Mouse (Mus musculus) intestine, postnatal 0 days (tissue): Measurements from ENCODE around the gene Bcl2l13. TPM values are rescaled to one million over a fixed set of nuclear protein-coding genes. Genes with fewer than 3 reads are reported as not detected.

Experiments used
- ATAC-seq: fragments of 200-750 bp; cut with Nextera tagmentation; 2 replicates; pipeline ENCODE4 v1.8.0; 2017; ENCODE audit warnings: mild to moderate bottlenecking, moderate TSS enrichment, moderate library complexity
- H3K27ac ChIP-seq: fragments of 300-500 bp; sonication (generic); 2 replicates; pipeline ENCODE4 v1.5.1; 2014; ENCODE audit warnings: mild to moderate bottlenecking, low read depth, low read length, moderate library complexity
- H3K27me3 ChIP-seq: fragments of 300-500 bp; sonication (generic); replicated peaks from 2 replicates; pipeline ENCODE4 v1.6.1; 2014; ENCODE audit warnings: low read length, mixed read lengths; ENCODE audit not compliant: control insufficient read depth, insufficient read depth
- H3K36me3 ChIP-seq: fragments of 300-500 bp; sonication (generic); 2 replicates; pipeline ENCODE4 v1.6.1; 2014; ENCODE audit warnings: mild to moderate bottlenecking, moderate library complexity; ENCODE audit not compliant: control insufficient read depth, insufficient read depth
- H3K4me1 ChIP-seq: fragments of 300-500 bp; sonication (generic); replicated peaks from 2 replicates; pipeline ENCODE4 v1.6.1; 2014; ENCODE audit warnings: antibody characterized with exemption, low read length, mixed read lengths; ENCODE audit not compliant: control insufficient read depth, insufficient read depth
- H3K4me2 ChIP-seq: fragments of 300-500 bp; sonication (generic); replicated peaks from 2 replicates; pipeline ENCODE4 v1.6.1; 2014; ENCODE audit warnings: low read depth, mild to moderate bottlenecking, moderate library complexity
- H3K4me3 ChIP-seq: fragments of 300-500 bp; sonication (generic); 2 replicates; pipeline ENCODE4 v1.5.1; 2014; ENCODE audit warnings: low read depth, low read length
- H3K9ac ChIP-seq: fragments of 300-500 bp; sonication (generic); 2 replicates; pipeline ENCODE4 v1.6.1; 2014; ENCODE audit warnings: mild to moderate bottlenecking, low read depth, low read length
- H3K9me3 ChIP-seq: fragments of 300-500 bp; sonication (generic); 2 replicates; pipeline ENCODE4 v1.6.1; 2016; ENCODE audit warnings: mixed run types; ENCODE audit not compliant: control insufficient read depth
- CTCF ChIP-seq: sonication (generic); IDR thresholded peaks from 2 replicates; pipeline ENCODE4 v1.5.1; 2016; ENCODE audit warnings: low read depth, mild to moderate bottlenecking, control low read depth, antibody characterized with exemption, moderate library complexity
- WGBS: fragments of 180-500 bp; shearing (Covaris S2); extraction: QIAGEN DNeasy Blood & Tissue Kit; methylation state at CpG from one replicate; pipeline ENCODE4 v1.1.7; 2014; 5-methylcytosine and 5-hydroxymethylcytosine counted together
- polyA plus RNA-seq: library from polyadenylated mRNA; unstranded; fragments of >200 nt; fragmentation: Nextera tagmentation; extraction: Ambion mirVana; gene quantifications from 2 replicates; pipeline ENCODE4 v1.2.1, GENCODE M21; 2015

Gene Bcl2l13
- polyA plus RNA-seq, 1 experiment from 2014 or later: 9.9 TPM

- H3K4me2 ChIP-seq: no peak overlapping the region
- no peak for ATAC-seq
- 78% methylated on average over 5 of the region's 5 CpGs for WGBS
- H3K4me3 ChIP-seq: no peak overlapping the region
- TF ChIP-seq CTCF: no peak
- no peak overlapping the region for H3K27ac ChIP-seq
- no peaks in the 10 kb centered on the region for H3K4me1 ChIP-seq
- no peaks in the 10 kb centered on the region for H3K27me3 ChIP-seq
- H3K36me3 ChIP-seq: peaks cover 88% of the 10 kb centered on the region
- no peaks in the 10 kb centered on the region for H3K9me3 ChIP-seq
- no peak overlapping the region for H3K9ac ChIP-seq
Observed at GRCm38 (mm10) chr6:120795422-120796086, 40.5 kb upstream of the Bcl2l13 start.

- Histone ChIP-seq H3K4me2 (no peak overlapping the region), H3K36me3 (peaks cover 93% of the 10 kb centered on the region), H3K9ac (no peak overlapping the region), H3K4me3 (no peak overlapping the region), H3K4me1 (no peaks in the 10 kb centered on the region), H3K9me3 (no peaks in the 10 kb centered on the region), H3K27ac (no peak overlapping the region), H3K27me3 (no peaks in the 10 kb centered on the region)
- ATAC-seq: no peak
- WGBS: 89% methylated on average over 2 of the region's 2 CpGs
- TF ChIP-seq CTCF: no peak
Observed at GRCm38 (mm10) chr6:120796111-120796510, 39.9 kb upstream of the Bcl2l13 start.

GRCm38 (mm10) chr6:120798019-120798418 lies 38.0 kb upstream of the Bcl2l13 start:
- Histone ChIP-seq H3K27me3 (no peaks in the 10 kb centered on the region), H3K27ac (no peak overlapping the region), H3K4me3 (no peak overlapping the region), H3K36me3 (peaks cover 99% of the 10 kb centered on the region), H3K9me3 (no peaks in the 10 kb centered on the region), H3K4me2 (no peak overlapping the region), H3K9ac (no peak overlapping the region), H3K4me1 (no peaks in the 10 kb centered on the region)
- TF ChIP-seq CTCF: no peak
- 79% methylated on average over 7 of the region's 7 CpGs for WGBS
- 0 out of 2 replicates have a peak, but pooled peaks have one; percentile 28 for ATAC-seq

GRCm38 (mm10) chr6:120798905-120799304 lies 37.1 kb upstream of the Bcl2l13 start:
- Histone ChIP-seq H3K9ac (no peak overlapping the region), H3K4me1 (no peaks in the 10 kb centered on the region), H3K27ac (no peak overlapping the region), H3K36me3 (peaks cover 99% of the 10 kb centered on the region), H3K4me2 (no peak overlapping the region), H3K9me3 (no peaks in the 10 kb centered on the region), H3K4me3 (no peak overlapping the region), H3K27me3 (no peaks in the 10 kb centered on the region)
- WGBS: 88% methylated on average over 4 of the region's 4 CpGs
- ATAC-seq: no peak
- TF ChIP-seq CTCF: no peak

- Histone ChIP-seq H3K27ac (no peak overlapping the region), H3K4me2 (no peak overlapping the region), H3K4me1 (no peaks in the 10 kb centered on the region), H3K9me3 (no peaks in the 10 kb centered on the region), H3K9ac (no peak overlapping the region), H3K4me3 (no peak overlapping the region), H3K36me3 (peaks cover 100% of the 10 kb centered on the region), H3K27me3 (no peaks in the 10 kb centered on the region)
- WGBS: 89% methylated on average over 4 of the region's 4 CpGs
- ATAC-seq: no peak
- no peak for TF ChIP-seq CTCF
Observed at GRCm38 (mm10) chr6:120799581-120800041, 36.4 kb upstream of the Bcl2l13 start.

- H3K4me2 ChIP-seq: no peak overlapping the region
- H3K9ac ChIP-seq: no peak overlapping the region
- 47% methylated on average over 5 of the region's 5 CpGs for WGBS
- H3K9me3 ChIP-seq: no peaks in the 10 kb centered on the region
- TF ChIP-seq CTCF: no peak
- peaks cover 84% of the 10 kb centered on the region for H3K36me3 ChIP-seq
- no peaks in the 10 kb centered on the region for H3K27me3 ChIP-seq
- peak; percentile 86 for ATAC-seq
- H3K27ac ChIP-seq: peak overlapping the region; percentile 68; the same call in 1 of the 2 replicates
- no peak overlapping the region for H3K4me3 ChIP-seq
- no peaks in the 10 kb centered on the region for H3K4me1 ChIP-seq
Observed at GRCm38 (mm10) chr6:120806999-120807737, 28.8 kb upstream of the Bcl2l13 start.
